Mouse (Mus musculus): ENCODE results near the gene Efcab14. TPM values are rescaled to one million over a fixed set of nuclear protein-coding genes. Genes with fewer than 3 reads are reported as not detected.

Efcab14 gene
- polyA plus RNA-seq, 1 experiment from 2014 or later = 43.5 TPM

DNA sequence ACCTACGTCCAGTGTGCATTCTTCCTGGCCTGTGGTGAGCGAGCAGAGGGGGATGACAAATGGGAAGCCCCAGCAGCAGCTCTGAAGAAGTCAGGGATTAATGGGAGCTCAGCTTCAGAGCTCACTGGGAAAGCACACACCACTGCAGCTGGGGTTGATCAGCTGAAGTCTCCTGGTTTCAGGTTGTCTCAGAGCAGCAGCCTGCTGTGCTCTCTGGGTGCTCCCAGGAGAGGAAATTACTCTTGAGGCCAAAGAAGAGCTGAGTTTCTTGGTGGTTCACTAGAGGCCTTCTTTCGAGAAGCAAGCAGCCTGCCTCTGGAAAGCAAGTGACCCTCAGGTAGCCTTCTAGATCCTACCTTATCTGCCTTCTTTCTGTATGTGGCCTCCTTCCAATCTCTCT is 83.4 kb downstream of the Efcab14 start:
- no peaks in the 10 kb centered on the region for H3K4me1 ChIP-seq (replicated peaks; ENCODE audit: control insufficient read depth, insufficient read depth, low read length)
- H3K4me3 ChIP-seq (ENCODE audit: low read depth, low read length) = no peak overlapping the region
- H3K27ac ChIP-seq (ENCODE audit: low read depth, low read length) = no peak overlapping the region
- no peak overlapping the region for H3K9ac ChIP-seq (ENCODE audit: low read length)
- H3K27me3 ChIP-seq (ENCODE audit: control insufficient read depth, insufficient read depth, low read length) = no peaks in the 10 kb centered on the region
- WGBS = 71% methylated on average over 3 of the region's 3 CpGs
- no peaks in the 10 kb centered on the region for H3K36me3 ChIP-seq (ENCODE audit: control insufficient read depth, insufficient read depth, low read length)
- DNase-seq (ENCODE audit: low spot score) = no peak
- ATAC-seq (replicated peaks; ENCODE audit: low FRiP score) = no peak
- H3K4me2 ChIP-seq (ENCODE audit: low read depth, low read length, severe bottlenecking) = no peak overlapping the region
- H3K9me3 ChIP-seq (ENCODE audit: control insufficient read depth, low read length) = no peaks in the 10 kb centered on the region

DNA sequence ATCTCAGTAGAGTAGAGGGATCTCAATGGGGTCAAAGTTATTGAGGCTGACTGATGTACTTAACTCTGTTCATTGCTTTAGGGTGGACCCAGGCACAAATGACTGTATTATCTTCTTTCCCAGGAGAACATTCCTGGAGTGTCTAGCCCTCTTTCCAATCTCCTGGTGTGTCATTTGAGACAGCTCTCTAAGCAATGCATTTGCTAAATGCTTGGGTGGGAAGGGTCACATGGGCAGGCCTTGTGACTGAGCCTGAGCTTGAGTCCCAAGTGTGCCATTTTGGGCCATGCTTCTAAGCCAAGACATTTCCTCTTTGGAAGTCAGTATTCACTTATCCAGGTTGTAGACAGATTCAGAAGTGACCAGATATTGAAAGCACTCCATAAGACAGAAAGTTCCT is 83.9 kb downstream of the Efcab14 start:
- DNase-seq (ENCODE audit: low spot score) = no peak
- no peak overlapping the region for H3K9ac ChIP-seq (ENCODE audit: low read length)
- ATAC-seq (replicated peaks; ENCODE audit: low FRiP score) = no peak

DNA sequence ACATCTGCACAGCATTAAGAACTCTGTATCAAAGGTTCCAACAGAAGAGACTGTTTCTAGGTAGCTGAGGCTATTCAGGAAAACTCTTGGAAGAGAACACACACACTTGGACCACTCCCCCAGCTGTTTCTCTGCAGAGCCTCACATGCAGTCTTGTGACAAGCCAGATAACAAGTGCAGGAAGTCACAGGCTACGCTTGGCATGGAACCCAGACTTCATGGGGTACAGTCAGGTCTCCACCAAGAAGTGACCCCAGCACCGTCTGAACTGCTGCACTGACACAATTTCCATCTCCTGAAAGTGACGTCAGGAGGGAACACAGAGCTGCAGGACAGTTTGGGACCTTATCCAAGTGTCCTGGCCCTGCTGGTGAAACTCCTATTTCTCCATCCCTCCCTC is 84.4 kb downstream of the Efcab14 start:
- Histone ChIP-seq H3K4me2 (ENCODE audit: low read depth, low read length, severe bottlenecking) (no peak overlapping the region), H3K4me3 (ENCODE audit: low read depth, low read length) (no peak overlapping the region), H3K27ac (ENCODE audit: low read depth, low read length) (no peak overlapping the region), H3K9me3 (ENCODE audit: control insufficient read depth, low read length) (no peaks in the 10 kb centered on the region), H3K9ac (ENCODE audit: low read length) (no peak overlapping the region), H3K36me3 (ENCODE audit: control insufficient read depth, insufficient read depth, low read length) (no peaks in the 10 kb centered on the region), H3K4me1 (replicated peaks; ENCODE audit: control insufficient read depth, insufficient read depth, low read length) (no peaks in the 10 kb centered on the region), H3K27me3 (ENCODE audit: control insufficient read depth, insufficient read depth, low read length) (no peaks in the 10 kb centered on the region)
- WGBS = 78% methylated on average over 3 of the region's 3 CpGs
- peak; percentile 49 for DNase-seq (ENCODE audit: low spot score)
- no peak for ATAC-seq (replicated peaks; ENCODE audit: low FRiP score)

More for the DNA sequence above, 83.9 kb downstream of the Efcab14 start:
- Histone ChIP-seq H3K27me3 (ENCODE audit: control insufficient read depth, insufficient read depth, low read length) (no peaks in the 10 kb centered on the region), H3K36me3 (ENCODE audit: control insufficient read depth, insufficient read depth, low read length) (no peaks in the 10 kb centered on the region), H3K4me1 (replicated peaks; ENCODE audit: control insufficient read depth, insufficient read depth, low read length) (no peaks in the 10 kb centered on the region), H3K27ac (ENCODE audit: low read depth, low read length) (no peak overlapping the region), H3K4me3 (ENCODE audit: low read depth, low read length) (no peak overlapping the region), H3K4me2 (ENCODE audit: low read depth, low read length, severe bottlenecking) (no peak overlapping the region), H3K9me3 (ENCODE audit: control insufficient read depth, low read length) (no peaks in the 10 kb centered on the region)

DNA sequence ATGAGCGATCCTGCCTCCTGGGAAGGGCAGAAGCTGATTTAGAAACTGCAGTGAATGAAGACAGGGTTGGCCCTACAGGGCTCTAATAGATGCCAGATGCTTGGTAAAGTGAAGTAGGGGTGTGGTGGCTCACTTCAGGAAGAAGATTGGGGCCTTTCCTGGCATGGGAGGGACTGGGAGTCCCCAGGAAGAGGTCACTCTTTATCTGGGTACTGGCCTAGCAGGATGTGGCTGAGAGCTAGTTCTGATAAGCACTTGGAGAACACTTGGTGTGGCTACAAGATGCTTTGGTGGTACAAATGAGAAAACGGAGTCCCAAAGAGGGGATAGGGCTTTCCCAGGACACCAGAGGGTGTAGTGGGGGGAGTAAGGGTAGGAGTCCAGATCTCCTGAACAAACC is 86.6 kb downstream of the Efcab14 start:
- Histone ChIP-seq H3K4me1 (replicated peaks; ENCODE audit: control insufficient read depth, insufficient read depth, low read length) (peaks cover 5% of the 10 kb centered on the region; the same call in 1 of the 2 replicates), H3K4me3 (ENCODE audit: low read depth, low read length) (no peak overlapping the region), H3K4me2 (ENCODE audit: low read depth, low read length, severe bottlenecking) (no peak overlapping the region), H3K27me3 (ENCODE audit: control insufficient read depth, insufficient read depth, low read length) (no peaks in the 10 kb centered on the region), H3K36me3 (ENCODE audit: control insufficient read depth, insufficient read depth, low read length) (no peaks in the 10 kb centered on the region), H3K9me3 (ENCODE audit: control insufficient read depth, low read length) (no peaks in the 10 kb centered on the region), H3K9ac (ENCODE audit: low read length) (no peak overlapping the region), H3K27ac (ENCODE audit: low read depth, low read length) (no peak overlapping the region)
- no peak for DNase-seq (ENCODE audit: low spot score)
- 80% methylated on average over 2 of the region's 2 CpGs for WGBS
- no peak for ATAC-seq (replicated peaks; ENCODE audit: low FRiP score)

DNA sequence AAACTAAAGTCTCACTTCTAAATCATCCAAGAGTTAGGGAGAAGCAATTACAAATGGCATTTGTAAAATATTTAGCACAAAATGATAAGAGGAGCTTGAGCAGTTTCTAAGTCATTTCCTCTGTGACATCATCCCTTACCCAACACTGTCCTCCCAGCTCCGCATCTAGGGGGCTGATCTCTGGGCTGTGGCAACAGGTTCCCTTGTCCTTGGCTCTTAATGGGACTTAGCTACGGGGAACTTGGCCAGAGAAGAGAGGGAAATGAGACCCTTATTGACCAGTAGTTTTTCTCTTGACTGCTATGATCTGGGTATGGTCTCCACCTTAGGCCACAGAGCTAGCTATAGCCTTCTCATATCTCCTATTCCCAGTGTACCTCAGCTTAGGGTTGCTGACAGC is 87.7 kb downstream of the Efcab14 start:
- no peaks in the 10 kb centered on the region for H3K9me3 ChIP-seq (ENCODE audit: control insufficient read depth, low read length)
- 85% methylated on average over 2 of the region's 2 CpGs for WGBS
- H3K27ac ChIP-seq (ENCODE audit: low read depth, low read length) = no peak overlapping the region
- ATAC-seq (replicated peaks; ENCODE audit: low FRiP score) (no peak), DNase-seq (ENCODE audit: low spot score) (no peak)
- H3K9ac ChIP-seq (ENCODE audit: low read length) = no peak overlapping the region
- H3K4me2 ChIP-seq (ENCODE audit: low read depth, low read length, severe bottlenecking) = no peak overlapping the region
- H3K4me1 ChIP-seq (replicated peaks; ENCODE audit: control insufficient read depth, insufficient read depth, low read length) = peaks cover 5% of the 10 kb centered on the region; the same call in 1 of the 2 replicates
- no peaks in the 10 kb centered on the region for H3K36me3 ChIP-seq (ENCODE audit: control insufficient read depth, insufficient read depth, low read length)
- no peak overlapping the region for H3K4me3 ChIP-seq (ENCODE audit: low read depth, low read length)
- H3K27me3 ChIP-seq (ENCODE audit: control insufficient read depth, insufficient read depth, low read length) = no peaks in the 10 kb centered on the region

Other genes starting within 250 kb of the Efcab14 start
- not detected in 2 replicates for gene Cyp4a14, start 241.6 kb upstream of the Efcab14 start, polyA plus RNA-seq (2014; fragmentation: Nextera tagmentation; extraction: Ambion mirVana)
- gene Cyp4a10, start 219.5 kb upstream of the Efcab14 start, polyA plus RNA-seq (2014; fragmentation: Nextera tagmentation; extraction: Ambion mirVana) = not detected in 2 replicates
- gene Cyp4a31, start 174.1 kb upstream of the Efcab14 start, polyA plus RNA-seq (2014; fragmentation: Nextera tagmentation; extraction: Ambion mirVana) = not detected in 2 replicates
- gene Cyp4a32, start 136.8 kb upstream of the Efcab14 start, polyA plus RNA-seq (2014; fragmentation: Nextera tagmentation; extraction: Ambion mirVana) = not detected in 2 replicates
- gene Cyp4b1, start 90.0 kb upstream of the Efcab14 start, polyA plus RNA-seq (2014; fragmentation: Nextera tagmentation; extraction: Ambion mirVana) = not detected in 2 replicates
- gene Tex38, start 43.3 kb downstream of the Efcab14 start, polyA plus RNA-seq (2014; fragmentation: Nextera tagmentation; extraction: Ambion mirVana) = 0.81 TPM in 1 of 2 replicates, not detected in the other
- 48.2 and 49.2 TPM in 2 replicates for gene Atpaf1, start 47.1 kb downstream of the Efcab14 start, polyA plus RNA-seq (2014; fragmentation: Nextera tagmentation; extraction: Ambion mirVana)
- 3.1 and 5.0 TPM in 2 replicates for gene Mob3c, start 90.3 kb downstream of the Efcab14 start, polyA plus RNA-seq (2014; fragmentation: Nextera tagmentation; extraction: Ambion mirVana)
- 21.9 and 25.8 TPM in 2 replicates for gene Mknk1, start 101.5 kb downstream of the Efcab14 start, polyA plus RNA-seq (2014; fragmentation: Nextera tagmentation; extraction: Ambion mirVana)
- gene Kncn, start 146.7 kb downstream of the Efcab14 start, polyA plus RNA-seq (2014; fragmentation: Nextera tagmentation; extraction: Ambion mirVana) = not detected in 2 replicates
- gene 6430628N08Rik, start 152.9 kb downstream of the Efcab14 start, polyA plus RNA-seq (2014; fragmentation: Nextera tagmentation; extraction: Ambion mirVana) = not detected in 2 replicates
- 0.35 and 0.48 TPM in 2 replicates for gene Dmbx1, start 202.2 kb downstream of the Efcab14 start, polyA plus RNA-seq (2014; fragmentation: Nextera tagmentation; extraction: Ambion mirVana)

All from forebrain, embryonic 11.5 days (tissue).